ENCODE assay signal across 8 mouse cellular contexts in the genomic region with DNA sequence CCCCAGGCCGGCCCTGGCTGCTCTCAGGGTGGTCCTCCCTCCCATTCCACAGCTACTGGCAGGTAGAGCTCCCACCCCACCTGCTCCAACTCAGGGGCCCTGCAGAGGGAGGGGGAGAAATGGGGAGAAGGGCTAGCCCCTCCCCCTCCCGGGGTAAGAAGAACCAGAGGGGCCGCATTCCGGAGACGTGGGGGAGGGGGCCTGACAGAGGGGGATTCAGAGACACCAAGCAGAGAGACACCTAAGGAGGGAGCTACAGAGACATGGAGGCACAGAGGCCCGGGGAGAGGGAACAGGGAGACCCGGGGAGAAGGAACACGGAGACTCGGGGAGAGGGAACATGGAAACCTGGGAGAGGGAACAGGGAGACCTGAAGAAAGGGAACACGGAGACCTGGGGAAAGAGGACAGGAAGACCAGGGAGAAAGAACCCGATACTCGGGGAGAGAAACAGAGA. TPM values are rescaled to one million over a fixed set of nuclear protein-coding genes. Genes with fewer than 3 reads are reported as not detected.
DNase-seq lines count a peak whose midpoint lies in the region; ATAC-seq and TF ChIP-seq lines count a peak whose summit lies in the region.

No protein-coding gene starts in this region.

- peaks cover 5% of the 10 kb centered on the region for H3K4me1 ChIP-seq in hindbrain, embryonic 11.5 days (replicated peaks; ENCODE audit: control insufficient read depth, insufficient read depth, low read length)
- H3K4me1 ChIP-seq in liver, embryonic 14.5 days (replicated peaks; ENCODE audit: control insufficient read depth in 2 of 2, insufficient read depth in 2 of 2, low read length in 1 of 2): no peaks in the 10 kb centered on the region
- H3K4me1 ChIP-seq in olfactory bulb, adult 2 months (ENCODE audit: control insufficient read depth, insufficient read depth, low read length): peaks cover 19% of the 10 kb centered on the region

- ATAC-seq in frontal cortex, adult (ENCODE audit: low TSS enrichment): peak; percentile 29
- ATAC-seq in hindbrain, embryonic 11.5 days (ENCODE audit: low FRiP score): peak; percentile 34; the same call in 1 of the 2 replicates
- ATAC-seq in liver, embryonic 14.5 days (ENCODE audit: insufficient read depth): no peak
- no peak for ATAC-seq in monocyte, adult 5-6 weeks (replicated peaks; ENCODE audit: insufficient number of reproducible peaks, low FRiP score, low TSS enrichment, poor library complexity, severe bottlenecking)

- H3K9ac ChIP-seq in hindbrain, embryonic 11.5 days (ENCODE audit: low read depth, low read length): peak overlapping the region; percentile 88
- no peak overlapping the region for H3K9ac ChIP-seq in liver, embryonic 14.5 days (replicated peaks)

- TF ChIP-seq CTCF in liver, embryonic 14.5 days (IDR thresholded peaks at IDR 0.05; ENCODE audit: low read depth): no peak
- TF ChIP-seq CTCF in olfactory bulb, adult 2 months (IDR thresholded peaks at IDR 0.05; ENCODE audit: insufficient read depth, low read depth, low read length): no peak

- peak overlapping the region; percentile 77 for H3K4me2 ChIP-seq in hindbrain, embryonic 11.5 days (replicated peaks; ENCODE audit: low read depth, low read length)
- H3K4me2 ChIP-seq in liver, embryonic 14.5 days (ENCODE audit: low read depth): peak overlapping the region; percentile 55

- no peaks in the 10 kb centered on the region for H3K9me3 ChIP-seq in hindbrain, embryonic 11.5 days (ENCODE audit: control insufficient read depth, low read length)
- no peaks in the 10 kb centered on the region for H3K9me3 ChIP-seq in liver, embryonic 14.5 days (ENCODE audit: control insufficient read depth, low read length)

- no peaks in the 10 kb centered on the region for H3K27me3 ChIP-seq in hindbrain, embryonic 11.5 days (ENCODE audit: control insufficient read depth, insufficient read depth, low read length)
- peaks cover 38% of the 10 kb centered on the region for H3K27me3 ChIP-seq in liver, embryonic 14.5 days (ENCODE audit: control insufficient read depth, insufficient read depth, low read length)

- DNase-seq in frontal cortex, postnatal 10 days (ENCODE audit: low spot score in 2 of 2): no peak
- DNase-seq in NIH3T3 (ENCODE audit: low read depth): peak; percentile 13
- DNase-seq in hindbrain, embryonic 11.5 days (ENCODE audit: low spot score): peak; percentile 65
- DNase-seq in liver, embryonic 14.5 days (ENCODE audit: low read depth in 3 of 3, low spot score in 3 of 3): no peak
- DNase-seq in adrenal gland, adult 18-20 months (ENCODE audit: low spot score in 2 of 2): no peak

- TF ChIP-seq POLR2A in olfactory bulb, adult 2 months (IDR thresholded peaks at IDR 0.05; ENCODE audit: insufficient read depth, low read depth, low read length): no peak

- peak overlapping the region; percentile 99 for H3K4me3 ChIP-seq in hindbrain, embryonic 11.5 days (ENCODE audit: low read depth, low read length)
- H3K4me3 ChIP-seq in liver, embryonic 14.5 days (ENCODE audit: insufficient read depth in 1 of 2, low read depth in 2 of 2, low read length in 2 of 2): peak overlapping the region; percentile 53 to 56
- H3K4me3 ChIP-seq in olfactory bulb, adult 2 months (ENCODE audit: insufficient read depth, low read depth, low read length): peak overlapping the region; percentile 61

- H3K27ac ChIP-seq in hindbrain, embryonic 11.5 days (ENCODE audit: low read depth, low read length): peak overlapping the region; percentile 81
- no peak overlapping the region for H3K27ac ChIP-seq in liver, embryonic 14.5 days
- no peak overlapping the region for H3K27ac ChIP-seq in olfactory bulb, adult 2 months (ENCODE audit: insufficient read depth, low read depth, low read length)

- WGBS in hindbrain, embryonic 11.5 days: 2% methylated on average over 12 of the region's 12 CpGs
- whole genome bisulfite sequencing in liver, embryonic 14.5 days (ENCODE audit: insufficient replicate concordance): 8% methylated on average over 12 of the region's 12 CpGs
- 7% methylated on average over 12 of the region's 12 CpGs for WGBS in olfactory bulb, adult 2 months

- no peaks in the 10 kb centered on the region for H3K36me3 ChIP-seq in hindbrain, embryonic 11.5 days (ENCODE audit: control insufficient read depth, insufficient read depth, low read length)
- no peaks in the 10 kb centered on the region for H3K36me3 ChIP-seq in liver, embryonic 14.5 days (replicated peaks; ENCODE audit: control insufficient read depth, insufficient read depth, low read depth)

- TF ChIP-seq EP300 in liver, embryonic 14.5 days (IDR thresholded peaks at IDR 0.05; ENCODE audit: low read depth): no peak

RNA-seq across cellular contexts. Expression of a gene that starts 1.2 kb away (rescaled TPM):
- polyA plus RNA-seq in hindbrain, embryonic 11.5 days (2014; fragmentation: Nextera tagmentation; extraction: Ambion mirVana): 62.4 and 66.0 TPM in 2 replicates
- 7.4 and 8.4 TPM in 2 replicates for polyA plus RNA-seq in liver, embryonic 14.5 days (2012; rRNA removed)
- polyA plus RNA-seq in liver, embryonic 14.5 days (2014; fragmentation: Nextera tagmentation; extraction: Ambion mirVana): 5.6 and 7.3 TPM in 2 replicates
- polyA plus RNA-seq in olfactory bulb, adult 2 months (2012; ENCODE audit: insufficient read depth, insufficient read length, low replicate concordance, missing spikeins): not detected in 2 replicates
- 10 to 100 TPM; 42.5 to 43.1 TPM for total RNA-seq in adrenal gland, adult 18-20 months (2021)
- not detected in 3 replicates for total RNA-seq in monocyte, adult 5-6 weeks (2017)

Comparison
In these comparisons a context has a peak if more than half of its experiments do, and no peak if none do; other contexts are left out.
1. ATAC-seq: peak in frontal cortex, adult (single experiment) and hindbrain, embryonic 11.5 days (single experiment); none in liver, embryonic 14.5 days (single experiment) and monocyte, adult 5-6 weeks (single experiment).
2. DNase-seq: peak in NIH3T3 (single experiment) and hindbrain, embryonic 11.5 days (single experiment); none in frontal cortex, postnatal 10 days (0 of 2), liver, embryonic 14.5 days (0 of 3) and adrenal gland, adult 18-20 months (0 of 2).
3. Peak in every context shown above with its lines, with median percentiles within 50 percentile points of each other: H3K4me3 ChIP-seq.